Mouse (Mus musculus): Measurements from ENCODE around the gene Top2b. TPM values are rescaled to one million over a fixed set of nuclear protein-coding genes. Genes with fewer than 3 reads are reported as not detected.
A peak's percentile ranks its signal among the peaks of the same experiment; 100 is the strongest.

Top2b gene
- polyA plus RNA-seq, 1 experiment from 2014 or later: 46.5 TPM

DNA sequence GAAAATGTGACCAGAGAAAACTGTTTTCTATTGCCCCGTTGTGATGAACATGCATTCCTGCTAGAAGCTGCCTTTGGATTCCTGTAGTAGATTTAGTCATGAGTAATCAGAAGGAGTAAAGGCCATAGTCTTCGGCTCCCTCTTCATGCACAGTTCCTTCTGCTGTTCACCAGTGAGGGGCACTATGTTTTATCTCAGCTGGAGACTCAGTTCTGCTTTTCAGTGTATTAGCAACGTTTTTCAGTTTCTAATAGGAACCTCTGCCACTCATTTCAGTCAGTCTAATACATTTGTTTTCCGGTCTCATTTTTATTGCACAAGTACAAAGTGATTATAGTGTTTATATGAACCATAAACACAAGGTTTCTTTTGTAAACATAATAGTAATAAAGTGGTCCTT, 62.6 kb downstream of the Top2b start:
- WGBS: 78% methylated on average over 4 of the region's 4 CpGs
- Histone ChIP-seq H3K27ac (replicated peaks in 1 of 2; ENCODE audit: control insufficient read depth in 1 of 2, insufficient read depth in 1 of 2, low read depth in 2 of 2, low read length in 2 of 2) (no peak overlapping the region), H3K4me1 (ENCODE audit: control insufficient read depth in 2 of 2, insufficient read depth in 2 of 2, low read length in 2 of 2) (peaks cover 3% of the 10 kb centered on the region in 2 experiments; a peak in 3 of 4 replicates), H3K27me3 (ENCODE audit: control insufficient read depth, insufficient read depth, low read length) (no peaks in the 10 kb centered on the region), H3K4me3 (ENCODE audit: control insufficient read depth in 1 of 2, insufficient read depth in 1 of 2, low read depth in 1 of 2, low read length in 2 of 2) (no peak overlapping the region), H3K36me3 (ENCODE audit: control insufficient read depth, insufficient read depth, low read length) (peaks cover 81% of the 10 kb centered on the region), H3K4me2 (ENCODE audit: low read length) (no peak overlapping the region), H3K9me3 (ENCODE audit: control insufficient read depth, low read length) (no peaks in the 10 kb centered on the region), H3K9ac (ENCODE audit: low read length) (no peak overlapping the region)
- no peak for ATAC-seq (ENCODE audit: insufficient number of reproducible peaks, insufficient read depth, low FRiP score, low read depth)

DNA sequence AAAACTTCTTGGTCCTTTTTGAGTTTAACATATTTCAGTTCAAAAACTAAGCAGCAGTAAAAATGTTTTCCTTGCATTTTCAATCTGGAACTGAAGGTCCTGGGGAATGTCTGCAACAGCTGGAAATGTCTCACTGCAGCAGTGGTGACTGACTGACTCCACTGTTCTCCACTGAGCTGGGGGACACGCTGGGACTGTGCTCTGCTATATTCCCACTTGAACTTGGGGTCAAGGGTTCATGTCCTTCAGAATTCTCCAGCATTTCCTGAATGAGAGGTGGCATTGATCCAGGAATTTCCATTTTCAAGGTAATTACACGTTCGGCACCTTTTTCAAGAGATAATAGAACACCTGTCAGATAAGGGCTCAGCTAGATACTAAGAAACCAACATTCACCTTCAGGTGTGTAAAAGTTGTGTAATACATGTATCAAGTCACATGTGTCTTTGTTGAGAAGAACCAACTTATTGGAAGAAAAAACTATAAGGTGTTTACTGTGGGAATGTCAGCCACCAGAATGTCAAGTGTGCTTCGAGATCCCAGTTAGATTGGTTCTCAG, 67.0 kb downstream of the Top2b start:
- no peaks in the 10 kb centered on the region for H3K9me3 ChIP-seq (ENCODE audit: control insufficient read depth, low read length)

DNA sequence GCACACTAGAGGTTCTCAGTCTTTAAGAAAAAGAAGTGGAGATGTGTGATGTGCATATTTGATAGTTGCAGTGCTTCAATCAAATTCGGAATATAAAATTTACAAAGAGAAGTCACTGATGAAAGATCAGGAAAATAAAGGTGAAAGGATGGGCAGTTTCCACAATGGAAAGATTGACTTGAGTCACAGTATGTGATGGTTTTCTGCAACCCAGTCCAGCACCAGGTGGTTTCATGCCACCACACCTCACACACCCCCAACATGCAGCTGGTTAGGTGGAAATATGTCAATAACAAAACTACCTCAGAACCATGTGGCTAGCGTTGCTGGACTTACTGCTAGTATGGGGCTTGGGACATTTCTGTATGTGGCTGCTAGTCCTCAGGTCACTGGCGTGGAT, 67.6 kb downstream of the Top2b start:
- Histone ChIP-seq H3K36me3 (ENCODE audit: control insufficient read depth, insufficient read depth, low read length) (peaks cover 82% of the 10 kb centered on the region), H3K9ac (ENCODE audit: low read length) (no peak overlapping the region)

More for the DNA sequence above, 67.0 kb downstream of the Top2b start:
- peak overlapping the region in 1 of 2 experiments; percentile 87; a peak in 2 of 4 replicates for H3K27ac ChIP-seq (replicated peaks in 1 of 2; ENCODE audit: control insufficient read depth in 1 of 2, insufficient read depth in 1 of 2, low read depth in 2 of 2, low read length in 2 of 2)
- H3K4me1 ChIP-seq (ENCODE audit: control insufficient read depth in 2 of 2, insufficient read depth in 2 of 2, low read length in 2 of 2): peaks cover 5 to 23% of the 10 kb centered on the region in 2 experiments; a peak in 3 of 4 replicates
- H3K36me3 ChIP-seq (ENCODE audit: control insufficient read depth, insufficient read depth, low read length): peaks cover 80% of the 10 kb centered on the region
- no peak for ATAC-seq (ENCODE audit: insufficient number of reproducible peaks, insufficient read depth, low FRiP score, low read depth)
- no peak overlapping the region for H3K9ac ChIP-seq (ENCODE audit: low read length)
- WGBS: 49% methylated on average over 4 of the region's 4 CpGs
- no peaks in the 10 kb centered on the region for H3K27me3 ChIP-seq (ENCODE audit: control insufficient read depth, insufficient read depth, low read length)
- no peak overlapping the region for H3K4me3 ChIP-seq (ENCODE audit: control insufficient read depth in 1 of 2, insufficient read depth in 1 of 2, low read depth in 1 of 2, low read length in 2 of 2)
- H3K4me2 ChIP-seq (ENCODE audit: low read length): no peak overlapping the region

DNA sequence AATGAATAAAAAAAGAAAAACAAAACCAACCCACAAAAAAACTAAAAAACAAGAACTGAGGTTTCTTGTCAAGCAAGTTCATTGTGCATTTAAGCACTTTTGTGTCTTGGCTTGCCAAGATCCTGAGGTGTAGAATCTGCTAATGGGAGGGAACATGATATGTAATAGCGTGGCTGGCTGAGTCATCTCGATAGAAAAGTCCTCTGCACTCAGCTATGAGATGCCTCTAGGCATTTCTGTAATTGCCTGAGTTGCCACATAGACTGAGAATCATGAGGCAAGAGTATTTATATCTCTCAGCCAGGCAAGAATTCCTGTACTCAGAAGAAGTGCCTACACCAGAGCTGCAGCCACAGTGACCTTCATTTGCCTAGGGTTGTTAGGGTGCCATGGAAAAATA, 68.2 kb downstream of the Top2b start:
- ATAC-seq (ENCODE audit: insufficient number of reproducible peaks, insufficient read depth, low FRiP score, low read depth): peak; percentile 48; the same call in 1 of the 2 replicates
- 23% methylated on average over 2 of the region's 2 CpGs for WGBS
- H3K4me2 ChIP-seq (ENCODE audit: low read length): no peak overlapping the region
- H3K27ac ChIP-seq (replicated peaks in 1 of 2; ENCODE audit: control insufficient read depth in 1 of 2, insufficient read depth in 1 of 2, low read depth in 2 of 2, low read length in 2 of 2): peak overlapping the region; percentile 87 to 91
- H3K36me3 ChIP-seq (ENCODE audit: control insufficient read depth, insufficient read depth, low read length): peaks cover 79% of the 10 kb centered on the region
- H3K4me3 ChIP-seq (ENCODE audit: control insufficient read depth in 1 of 2, insufficient read depth in 1 of 2, low read depth in 1 of 2, low read length in 2 of 2): no peak overlapping the region
- no peaks in the 10 kb centered on the region for H3K9me3 ChIP-seq (ENCODE audit: control insufficient read depth, low read length)
- peaks cover 5 to 23% of the 10 kb centered on the region in 2 experiments; a peak in 3 of 4 replicates for H3K4me1 ChIP-seq (ENCODE audit: control insufficient read depth in 2 of 2, insufficient read depth in 2 of 2, low read length in 2 of 2)
- H3K9ac ChIP-seq (ENCODE audit: low read length): no peak overlapping the region
- H3K27me3 ChIP-seq (ENCODE audit: control insufficient read depth, insufficient read depth, low read length): no peaks in the 10 kb centered on the region

More for the DNA sequence above, 67.6 kb downstream of the Top2b start:
- ATAC-seq (ENCODE audit: insufficient number of reproducible peaks, insufficient read depth, low FRiP score, low read depth): no peak
- no peak overlapping the region for H3K4me3 ChIP-seq (ENCODE audit: control insufficient read depth in 1 of 2, insufficient read depth in 1 of 2, low read depth in 1 of 2, low read length in 2 of 2)
- peak overlapping the region; percentile 87 to 91 for H3K27ac ChIP-seq (replicated peaks in 1 of 2; ENCODE audit: control insufficient read depth in 1 of 2, insufficient read depth in 1 of 2, low read depth in 2 of 2, low read length in 2 of 2)
- no peaks in the 10 kb centered on the region for H3K27me3 ChIP-seq (ENCODE audit: control insufficient read depth, insufficient read depth, low read length)
- no peaks in the 10 kb centered on the region for H3K9me3 ChIP-seq (ENCODE audit: control insufficient read depth, low read length)
- H3K4me2 ChIP-seq (ENCODE audit: low read length): no peak overlapping the region
- WGBS: 63% methylated on average over 3 of the region's 3 CpGs
- H3K4me1 ChIP-seq (ENCODE audit: control insufficient read depth in 2 of 2, insufficient read depth in 2 of 2, low read length in 2 of 2): peaks cover 5 to 23% of the 10 kb centered on the region in 2 experiments; a peak in 3 of 4 replicates

DNA sequence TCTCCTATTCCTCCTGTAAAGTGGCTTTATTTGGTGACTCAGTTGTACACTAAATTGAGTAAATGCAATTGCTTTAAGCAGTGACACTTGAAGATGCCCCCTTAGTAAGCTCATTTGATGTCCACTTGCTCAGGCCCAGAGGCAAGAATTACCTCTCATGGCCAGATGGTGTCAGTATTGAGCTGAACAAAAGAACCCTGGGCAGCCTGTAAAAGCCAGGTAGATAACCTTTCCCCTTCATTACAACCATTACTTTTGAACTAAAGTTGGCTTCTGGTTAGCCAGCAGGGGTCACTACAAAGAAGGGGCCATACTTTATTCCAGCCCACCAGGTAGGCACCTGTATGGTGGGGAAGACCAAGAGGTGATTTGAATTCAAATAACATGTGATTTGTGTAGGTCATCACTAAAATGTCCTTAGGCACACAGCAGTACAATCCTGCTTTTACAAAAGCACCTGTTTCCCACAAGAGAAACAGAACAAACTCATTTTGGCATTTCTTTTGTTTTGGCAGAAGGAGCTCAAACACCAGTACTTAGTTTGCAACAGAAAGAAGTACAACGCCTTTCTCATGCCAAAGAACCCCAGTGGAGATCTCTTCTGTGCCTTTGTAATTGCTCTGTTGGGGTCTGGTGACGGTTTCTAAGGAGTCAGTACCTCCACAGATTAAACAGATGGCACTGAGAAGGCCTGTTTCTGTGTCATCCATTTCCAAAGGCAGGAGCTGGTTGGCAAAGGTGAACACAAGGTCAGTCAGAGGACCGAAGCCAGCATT, 69.6 kb downstream of the Top2b start:
- no peaks in the 10 kb centered on the region for H3K27me3 ChIP-seq (ENCODE audit: control insufficient read depth, insufficient read depth, low read length)
- no peak overlapping the region for H3K4me2 ChIP-seq (ENCODE audit: low read length)
- H3K9me3 ChIP-seq (ENCODE audit: control insufficient read depth, low read length): no peaks in the 10 kb centered on the region
- no peak overlapping the region for H3K4me3 ChIP-seq (ENCODE audit: control insufficient read depth in 1 of 2, insufficient read depth in 1 of 2, low read depth in 1 of 2, low read length in 2 of 2)
- no peak for ATAC-seq (ENCODE audit: insufficient number of reproducible peaks, insufficient read depth, low FRiP score, low read depth)
- H3K36me3 ChIP-seq (ENCODE audit: control insufficient read depth, insufficient read depth, low read length): peaks cover 67% of the 10 kb centered on the region
- peak overlapping the region in 1 of 2 experiments; percentile 87; a peak in 1 of 4 replicates for H3K27ac ChIP-seq (replicated peaks in 1 of 2; ENCODE audit: control insufficient read depth in 1 of 2, insufficient read depth in 1 of 2, low read depth in 2 of 2, low read length in 2 of 2)
- H3K4me1 ChIP-seq (ENCODE audit: control insufficient read depth in 2 of 2, insufficient read depth in 2 of 2, low read length in 2 of 2): peaks cover 5 to 23% of the 10 kb centered on the region in 2 experiments; a peak in 3 of 4 replicates
- H3K9ac ChIP-seq (ENCODE audit: low read length): no peak overlapping the region
- WGBS: 75% methylated on average over 3 of the region's 3 CpGs

DNA sequence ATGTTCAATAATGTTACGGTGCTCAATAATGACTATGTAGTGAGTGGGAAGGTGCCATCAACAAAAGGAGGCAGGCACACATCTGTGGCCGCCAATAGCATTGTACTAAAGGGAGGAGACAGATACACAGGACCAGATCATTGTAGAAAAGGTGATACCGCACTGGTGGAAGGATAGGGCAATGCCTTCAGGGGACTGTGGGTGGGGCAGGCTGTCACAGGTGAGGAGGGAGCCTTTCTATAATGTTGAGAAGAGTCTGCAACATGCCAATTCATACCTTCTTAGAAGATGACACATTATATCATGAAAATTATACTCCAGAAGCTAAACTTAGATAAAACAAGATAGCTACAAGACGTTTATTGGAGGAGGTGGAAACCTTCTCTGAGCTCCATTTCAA, 72.4 kb downstream of the Top2b start:
- Histone ChIP-seq H3K9ac (ENCODE audit: low read length) (no peak overlapping the region), H3K4me3 (ENCODE audit: control insufficient read depth in 1 of 2, insufficient read depth in 1 of 2, low read depth in 1 of 2, low read length in 2 of 2) (no peak overlapping the region), H3K4me2 (ENCODE audit: low read length) (no peak overlapping the region), H3K4me1 (ENCODE audit: control insufficient read depth in 2 of 2, insufficient read depth in 2 of 2, low read length in 2 of 2) (peaks cover 3 to 22% of the 10 kb centered on the region in 2 experiments; a peak in 3 of 4 replicates), H3K27ac (replicated peaks in 1 of 2; ENCODE audit: control insufficient read depth in 1 of 2, insufficient read depth in 1 of 2, low read depth in 2 of 2, low read length in 2 of 2) (no peak overlapping the region), H3K9me3 (ENCODE audit: control insufficient read depth, low read length) (no peaks in the 10 kb centered on the region), H3K36me3 (ENCODE audit: control insufficient read depth, insufficient read depth, low read length) (peaks cover 60% of the 10 kb centered on the region), H3K27me3 (ENCODE audit: control insufficient read depth, insufficient read depth, low read length) (no peaks in the 10 kb centered on the region)
- WGBS: 91% methylated on average over 4 of the region's 4 CpGs
- ATAC-seq (ENCODE audit: insufficient number of reproducible peaks, insufficient read depth, low FRiP score, low read depth): no peak

DNA sequence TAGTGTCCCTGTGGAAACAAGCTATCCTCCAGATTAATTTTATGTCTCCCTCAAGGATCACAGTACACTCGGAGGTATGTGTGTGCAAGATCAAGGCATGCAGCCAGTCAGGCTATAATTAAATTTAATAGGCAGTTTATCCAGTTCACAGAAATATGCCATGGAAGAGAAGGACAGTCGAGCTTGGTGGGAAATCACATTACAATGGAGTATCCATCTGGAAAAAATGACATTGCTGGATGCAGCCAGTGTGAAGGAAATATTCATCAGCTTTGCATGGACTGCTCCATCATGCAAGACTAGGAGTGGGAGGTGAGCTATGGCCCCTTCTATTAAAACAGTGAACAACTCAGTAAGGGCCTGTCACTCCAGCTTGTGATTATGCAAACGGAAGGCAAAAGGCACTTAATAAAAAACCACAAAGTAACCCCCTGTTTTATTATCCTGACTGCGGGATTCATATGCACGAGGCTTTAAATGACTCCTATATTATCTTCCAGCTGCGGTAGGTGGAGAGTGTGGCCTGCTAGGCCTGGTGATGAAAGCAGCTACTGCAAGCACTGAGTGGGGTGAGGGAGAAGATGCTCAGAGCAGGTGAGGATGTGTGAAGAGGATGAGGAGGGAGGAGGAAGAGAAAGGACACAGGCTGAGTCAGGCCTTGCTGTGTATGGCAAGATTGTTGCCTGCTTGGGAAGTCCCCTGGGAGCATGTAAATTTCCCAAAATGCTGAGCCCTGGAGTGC, 74.6 kb downstream of the Top2b start:
- Histone ChIP-seq H3K36me3 (ENCODE audit: control insufficient read depth, insufficient read depth, low read length) (peaks cover 56% of the 10 kb centered on the region), H3K27ac (replicated peaks in 1 of 2; ENCODE audit: control insufficient read depth in 1 of 2, insufficient read depth in 1 of 2, low read depth in 2 of 2, low read length in 2 of 2) (no peak overlapping the region), H3K9ac (ENCODE audit: low read length) (no peak overlapping the region), H3K4me3 (ENCODE audit: control insufficient read depth in 1 of 2, insufficient read depth in 1 of 2, low read depth in 1 of 2, low read length in 2 of 2) (no peak overlapping the region), H3K9me3 (ENCODE audit: control insufficient read depth, low read length) (no peaks in the 10 kb centered on the region), H3K4me2 (ENCODE audit: low read length) (no peak overlapping the region), H3K27me3 (ENCODE audit: control insufficient read depth, insufficient read depth, low read length) (no peaks in the 10 kb centered on the region), H3K4me1 (ENCODE audit: control insufficient read depth in 2 of 2, insufficient read depth in 2 of 2, low read length in 2 of 2) (peaks cover 0 to 5% of the 10 kb centered on the region in 2 experiments; a peak in 1 of 4 replicates)
- no peak for ATAC-seq (ENCODE audit: insufficient number of reproducible peaks, insufficient read depth, low FRiP score, low read depth)
- 83% methylated on average over 6 of the region's 6 CpGs for WGBS
